ENCODE assay signal across 7 mouse cellular contexts in genomic region chr12:93929239-93929563, GRCm38 (mm10).
DNase-seq lines count a peak whose midpoint lies in the region; ATAC-seq and TF ChIP-seq lines count a peak whose summit lies in the region.
"Not testable (repeated sequence)": the region's sequence is repeated elsewhere in the genome, so short reads cannot be mapped to it uniquely, and the experiment has no call there.

No protein-coding gene starts in this region.

- not testable (repeated sequence) for H3K4me3 ChIP-seq in hindbrain, embryonic 16.5 days (ENCODE audit: low read length); limb, embryonic 14.5 days (replicated peaks; ENCODE audit: low read length); lung, embryonic 14.5 days (ENCODE audit: low read depth, low read length); midbrain, embryonic 14.5 days (replicated peaks; ENCODE audit: low read depth, low read length)

- DNase-seq in limb, embryonic 14.5 days (ENCODE audit: low spot score); lung, embryonic 14.5 days; midbrain, embryonic 14.5 days: not testable (repeated sequence)

- not testable (repeated sequence) for H3K4me1 ChIP-seq in hindbrain, embryonic 16.5 days (ENCODE audit: control insufficient read depth, insufficient read depth, low read depth, low read length); limb, embryonic 14.5 days (ENCODE audit: control insufficient read depth, insufficient read depth, low read length); lung, embryonic 14.5 days (ENCODE audit: insufficient read depth); midbrain, embryonic 14.5 days (ENCODE audit: control insufficient read depth, insufficient read depth, low read length)

- not testable (repeated sequence) for H3K27me3 ChIP-seq in hindbrain, embryonic 16.5 days (replicated peaks; ENCODE audit: control insufficient read depth, insufficient read depth, low read length); limb, embryonic 14.5 days (ENCODE audit: control insufficient read depth, insufficient read depth, low read length); lung, embryonic 14.5 days (ENCODE audit: insufficient read depth, low read length); midbrain, embryonic 14.5 days (ENCODE audit: control insufficient read depth, insufficient read depth, low read length)

- 95% methylated on average over 3 of the region's 7 CpGs for WGBS in hindbrain, embryonic 16.5 days
- WGBS in limb, embryonic 14.5 days: 94% methylated on average over 4 of the region's 7 CpGs
- WGBS in lung, embryonic 14.5 days: 94% methylated on average over 4 of the region's 7 CpGs
- WGBS in midbrain, embryonic 14.5 days: 93% methylated on average over 4 of the region's 7 CpGs

- H3K9me3 ChIP-seq in hindbrain, embryonic 16.5 days (ENCODE audit: control insufficient read depth, low read length); limb, embryonic 14.5 days (ENCODE audit: control insufficient read depth, low read length); lung, embryonic 14.5 days (ENCODE audit: low read depth, low read length); midbrain, embryonic 14.5 days (ENCODE audit: control insufficient read depth, low read length): not testable (repeated sequence)

- H3K4me2 ChIP-seq in hindbrain, embryonic 16.5 days (ENCODE audit: low read length); limb, embryonic 14.5 days (replicated peaks; ENCODE audit: low read depth, low read length, severe bottlenecking); lung, embryonic 14.5 days; midbrain, embryonic 14.5 days (ENCODE audit: low read length): not testable (repeated sequence)

- not testable (repeated sequence) for H3K36me3 ChIP-seq in hindbrain, embryonic 16.5 days (ENCODE audit: control insufficient read depth, insufficient read depth, low read length); limb, embryonic 14.5 days (ENCODE audit: control insufficient read depth, insufficient read depth, low read length); lung, embryonic 14.5 days (ENCODE audit: insufficient read depth); midbrain, embryonic 14.5 days (ENCODE audit: control insufficient read depth, insufficient read depth, low read length)

- ATAC-seq in erythroid progenitor cell, adult 5-6 weeks (replicated peaks; ENCODE audit: low FRiP score, poor library complexity, severe bottlenecking): peak; percentile 89
- ATAC-seq in granulocyte monocyte progenitor cell, adult 5-6 weeks (replicated peaks; ENCODE audit: poor library complexity, severe bottlenecking): peak; percentile 58
- peak; percentile 74; the same call in 1 of the 2 replicates for ATAC-seq in hindbrain, embryonic 16.5 days
- peak; percentile 62 for ATAC-seq in limb, embryonic 14.5 days (ENCODE audit: low FRiP score, low read depth)
- peak; percentile 17; the same call in 1 of the 2 replicates for ATAC-seq in lung, embryonic 14.5 days (ENCODE audit: insufficient read depth)
- ATAC-seq in midbrain, embryonic 14.5 days (ENCODE audit: low FRiP score, low TSS enrichment): peak; percentile 55; the same call in 1 of the 2 replicates
- peak; percentile 56; the same call in 1 of the 2 replicates for ATAC-seq in neutrophil, adult 5-6 weeks (ENCODE audit: extremely low read depth, insufficient number of reproducible peaks, low FRiP score, poor library complexity, severe bottlenecking)

- H3K27ac ChIP-seq in hindbrain, embryonic 16.5 days (ENCODE audit: low read depth, low read length); limb, embryonic 14.5 days (replicated peaks; ENCODE audit: low read depth, low read length); lung, embryonic 14.5 days (ENCODE audit: low read depth); midbrain, embryonic 14.5 days (replicated peaks; ENCODE audit: low read depth, low read length): not testable (repeated sequence)

- not testable (repeated sequence) for TF ChIP-seq CTCF in lung, embryonic 14.5 days (IDR thresholded peaks at IDR 0.05; ENCODE audit: low read depth)

- not testable (repeated sequence) for H3K9ac ChIP-seq in hindbrain, embryonic 16.5 days (ENCODE audit: low read depth, low read length); limb, embryonic 14.5 days (ENCODE audit: low read depth, low read length, severe bottlenecking); lung, embryonic 14.5 days; midbrain, embryonic 14.5 days (replicated peaks; ENCODE audit: low read length)

- TF ChIP-seq POLR2A in limb, embryonic 14.5 days (IDR thresholded peaks at IDR 0.05; ENCODE audit: borderline replicate concordance, extremely low read depth, insufficient read depth, insufficient read length): not testable (repeated sequence)

Comparison
In these comparisons a context has a peak if more than half of its experiments do, and no peak if none do; other contexts are left out.
1. ATAC-seq: peak in every context shown above with its lines; median percentile 89 in erythroid progenitor cell, adult 5-6 weeks; 74 in hindbrain, embryonic 16.5 days; 62 in limb, embryonic 14.5 days; 58 in granulocyte monocyte progenitor cell, adult 5-6 weeks; 56 in neutrophil, adult 5-6 weeks; 55 in midbrain, embryonic 14.5 days; 17 in lung, embryonic 14.5 days.